Mouse (Mus musculus) forebrain, embryonic 16.5 days (tissue): ENCODE results near the gene Ccdc182. TPM values are rescaled to one million over a fixed set of nuclear protein-coding genes. Genes with fewer than 3 reads are reported as not detected.

ENCODE experiments used
- ATAC-seq: fragments of 200-750 bp; cut with Nextera tagmentation; 2 replicates; pipeline ENCODE4 v1.8.0; 2017; ENCODE audit warnings: mild to moderate bottlenecking, moderate library complexity
- H3K27ac ChIP-seq: fragments of 300-500 bp; sonication (generic); 2 replicates; pipeline ENCODE4 v1.5.1; 2014; ENCODE audit warnings: low read length, control low read depth
- H3K27me3 ChIP-seq: fragments of 300-500 bp; sonication (generic); replicated peaks from 2 replicates; pipeline ENCODE4 v1.6.1; 2014; ENCODE audit warnings: low read length; ENCODE audit not compliant: control insufficient read depth, insufficient read depth
- H3K36me3 ChIP-seq: fragments of 300-500 bp; sonication (generic); 2 replicates; pipeline ENCODE4 v1.6.1; 2014; ENCODE audit not compliant: control insufficient read depth, insufficient read depth
- H3K4me1 ChIP-seq: fragments of 300-500 bp; sonication (generic); replicated peaks from 2 replicates; pipeline ENCODE4 v1.6.1; 2014; ENCODE audit warnings: low read length; ENCODE audit not compliant: control insufficient read depth, insufficient read depth
- H3K4me2 ChIP-seq: fragments of 300-500 bp; sonication (generic); 2 replicates; pipeline ENCODE4 v1.6.1; 2014; ENCODE audit warnings: mild to moderate bottlenecking, low read length, control low read depth
- H3K4me3 ChIP-seq: fragments of 300-500 bp; sonication (generic); replicated peaks from 2 replicates; pipeline ENCODE4 v1.5.1; 2014; ENCODE audit warnings: mild to moderate bottlenecking, low read length, control low read depth
- H3K9ac ChIP-seq: fragments of 300-500 bp; sonication (generic); replicated peaks from 2 replicates; pipeline ENCODE4 v1.6.1; 2014; ENCODE audit warnings: low read depth, low read length, control low read depth
- H3K9me3 ChIP-seq: fragments of 300-500 bp; sonication (generic); 2 replicates; pipeline ENCODE4 v1.6.1; 2016; ENCODE audit warnings: low read length; ENCODE audit not compliant: control insufficient read depth
- WGBS: fragments of 180-500 bp; shearing (Covaris S2); extraction: QIAGEN DNeasy Blood & Tissue Kit; methylation state at CpG from one replicate; pipeline ENCODE4 v1.1.7; 2014; 5-methylcytosine and 5-hydroxymethylcytosine counted together
- polyA plus RNA-seq: library from polyadenylated mRNA; unstranded; fragments of >200 nt; fragmentation: Nextera tagmentation; extraction: Ambion mirVana; gene quantifications from 2 replicates; pipeline ENCODE4 v1.2.1, GENCODE M21; 2015

Ccdc182 gene
- polyA plus RNA-seq, 1 experiment from 2014 or later, result not detected

DNA sequence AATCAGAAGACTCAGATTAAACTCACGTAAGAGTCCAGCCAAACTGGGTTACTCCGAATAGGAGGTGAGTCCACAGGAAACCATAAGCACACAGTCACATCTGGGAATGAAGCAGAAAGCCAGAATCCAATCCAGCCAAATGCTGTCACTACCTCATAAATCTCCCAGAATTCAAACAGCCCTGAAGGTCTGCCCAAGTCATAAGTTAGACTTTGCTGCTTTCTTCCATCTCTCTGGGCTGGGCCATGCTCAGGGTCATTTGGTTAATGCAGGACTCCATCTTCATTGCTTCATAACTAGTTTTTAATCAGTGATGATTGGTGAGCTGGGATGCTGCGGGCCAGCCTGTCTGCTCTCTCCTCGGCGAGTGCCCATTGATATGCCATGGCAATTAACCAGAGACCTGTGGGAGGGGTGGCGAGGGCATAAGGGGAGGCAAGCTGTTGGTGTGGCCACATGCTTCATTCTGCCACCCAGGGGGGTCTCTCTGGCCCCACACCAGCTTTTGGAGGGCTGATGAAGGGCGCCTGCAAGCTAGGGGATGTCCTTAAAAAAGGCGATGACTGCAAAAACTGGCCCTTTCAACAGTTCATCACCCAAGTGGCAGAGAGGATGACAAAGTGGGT, 38.6 kb downstream of the Ccdc182 start:
- no peaks in the 10 kb centered on the region for H3K9me3 ChIP-seq
- no peaks in the 10 kb centered on the region for H3K36me3 ChIP-seq
- no peak overlapping the region for H3K4me2 ChIP-seq
- no peak overlapping the region for H3K4me3 ChIP-seq
- no peak overlapping the region for H3K27ac ChIP-seq
- no peaks in the 10 kb centered on the region for H3K27me3 ChIP-seq
- H3K4me1 ChIP-seq, result peaks cover 25% of the 10 kb centered on the region
- ATAC-seq, result no peak
- WGBS, result 70% methylated on average over 8 of the region's 8 CpGs
- no peak overlapping the region for H3K9ac ChIP-seq

DNA sequence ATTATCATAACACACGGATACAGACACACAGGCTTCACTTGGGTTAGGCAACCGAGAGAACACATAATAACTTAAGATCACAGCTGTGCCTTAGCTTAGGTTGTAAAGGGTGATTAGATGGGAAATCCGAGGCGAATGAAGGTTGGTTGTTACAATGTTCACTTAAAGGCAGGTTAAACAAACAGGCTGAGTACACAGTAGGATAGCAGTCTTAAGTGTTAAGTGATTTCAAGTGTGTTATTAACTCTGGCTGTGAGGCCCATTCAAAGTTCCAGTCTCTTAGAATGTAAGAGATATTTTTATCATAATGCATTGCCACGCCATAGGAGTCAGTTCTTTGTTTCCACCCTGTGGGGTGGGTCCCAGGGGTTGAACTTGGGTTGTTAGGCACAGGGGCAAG, 41.0 kb downstream of the Ccdc182 start:
- no peak for ATAC-seq
- Histone ChIP-seq H3K27ac (no peak overlapping the region), H3K9ac (no peak overlapping the region), H3K9me3 (no peaks in the 10 kb centered on the region), H3K36me3 (no peaks in the 10 kb centered on the region), H3K27me3 (no peaks in the 10 kb centered on the region), H3K4me1 (peaks cover 16% of the 10 kb centered on the region), H3K4me3 (no peak overlapping the region), H3K4me2 (no peak overlapping the region)
- WGBS, result 29% methylated on average over 5 of the region's 5 CpGs

DNA sequence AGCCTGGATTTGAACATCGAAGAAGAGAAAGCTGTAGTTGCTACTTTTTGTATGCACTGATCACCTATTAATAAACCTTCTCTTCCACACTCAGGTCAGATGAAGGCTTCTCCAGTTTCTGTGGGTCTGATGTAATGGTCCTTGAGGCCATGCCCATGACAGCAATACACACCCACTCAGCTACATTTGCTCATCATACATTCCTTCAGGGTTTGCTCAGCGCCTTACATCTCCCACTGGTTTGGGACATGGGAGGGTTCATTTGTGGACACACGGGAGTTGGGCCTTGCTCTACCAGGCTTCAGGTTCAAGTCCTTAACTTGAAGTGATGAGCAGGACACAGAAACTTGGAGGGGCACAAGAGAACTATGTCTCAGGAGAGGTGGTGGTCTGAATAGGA, 44.1 kb downstream of the Ccdc182 start:
- Histone ChIP-seq H3K4me3 (no peak overlapping the region), H3K4me1 (0 out of 2 replicates have a peak, but pooled peaks cover 3% of the 10 kb centered on the region), H3K27ac (no peak overlapping the region), H3K9ac (no peak overlapping the region), H3K36me3 (no peaks in the 10 kb centered on the region), H3K4me2 (no peak overlapping the region), H3K9me3 (no peaks in the 10 kb centered on the region), H3K27me3 (no peaks in the 10 kb centered on the region)
- no peak for ATAC-seq
- 96% methylated on average over 3 of the region's 3 CpGs for WGBS

Other genes starting within 250 kb of the Ccdc182 start
- gene Srsf1, start 246.7 kb upstream of the Ccdc182 start, polyA plus RNA-seq, result 290 and 334 TPM in 2 replicates
- 59.7 and 68.1 TPM in 2 replicates for gene Vezf1, start 225.8 kb upstream of the Ccdc182 start, polyA plus RNA-seq
- 36.0 and 40.3 TPM in 2 replicates for gene Cuedc1, start 196.0 kb upstream of the Ccdc182 start, polyA plus RNA-seq
- gene Mrps23, start 89.7 kb upstream of the Ccdc182 start, polyA plus RNA-seq, result 64.9 and 68.8 TPM in 2 replicates